Mouse (Mus musculus): ENCODE measurements around the gene Ceacam10. TPM values are rescaled to one million over a fixed set of nuclear protein-coding genes. Genes with fewer than 3 reads are reported as not detected.
"Not testable (repeated sequence)": the region's sequence is repeated elsewhere in the genome, so short reads cannot be mapped to it uniquely, and the experiment has no call there.

Ceacam10 gene
- polyA plus RNA-seq (2015; fragmentation: Nextera tagmentation; extraction: Ambion mirVana), result 0.48 and 0.62 TPM in 2 replicates

DNA sequence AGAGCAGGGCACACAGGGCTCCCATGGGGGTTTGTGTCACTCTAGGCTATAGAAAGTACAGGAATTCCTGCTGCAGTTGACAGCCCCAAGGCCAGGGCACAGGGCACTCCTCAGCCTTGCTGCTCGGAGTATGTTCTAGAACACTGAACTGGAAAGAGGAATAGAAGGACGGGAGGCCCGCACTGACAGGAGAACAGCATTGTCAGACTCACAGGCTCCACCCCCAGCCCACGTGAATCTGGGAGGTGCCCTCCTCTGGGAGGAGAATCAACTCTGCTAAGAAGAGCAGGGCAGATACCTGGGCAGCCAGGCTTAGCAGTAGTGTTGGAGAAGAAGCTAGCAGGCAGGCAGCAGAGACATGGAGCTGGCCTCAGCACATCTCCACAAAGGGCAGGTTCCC, at the start of gene Ceacam10:
Ceacam10 (plus strand) TSS at position 289 of the 400 bp plus-strand sequence.
- ATAC-seq, result not testable (repeated sequence)

GRCm38 (mm10) chr7:24735970-24736670, 40.9 kb upstream of the Ceacam10 start:
- Histone ChIP-seq H3K4me3 (ENCODE audit: low read length) (no peak overlapping the region), H3K36me3 (ENCODE audit: control insufficient read depth, insufficient read depth, low read length) (no peaks in the 10 kb centered on the region), H3K27ac (ENCODE audit: low read length) (no peak overlapping the region), H3K4me2 (ENCODE audit: low read depth, low read length) (no peak overlapping the region), H3K27me3 (replicated peaks; ENCODE audit: control insufficient read depth, insufficient read depth, low read length) (no peaks in the 10 kb centered on the region), H3K9me3 (ENCODE audit: control insufficient read depth, low read length) (no peaks in the 10 kb centered on the region), H3K4me1 (ENCODE audit: control insufficient read depth, insufficient read depth, low read length) (no peaks in the 10 kb centered on the region), H3K9ac (ENCODE audit: low read depth, low read length) (no peak overlapping the region)
- peak; percentile 58; the same call in 1 of the 2 replicates for ATAC-seq
- 13% methylated on average over 17 of the region's 17 CpGs for WGBS

More for the DNA sequence above, at the start of gene Ceacam10:
- H3K4me3 ChIP-seq (ENCODE audit: low read length); H3K4me1 ChIP-seq (ENCODE audit: control insufficient read depth, insufficient read depth, low read length); H3K27ac ChIP-seq (ENCODE audit: low read length); H3K9me3 ChIP-seq (ENCODE audit: control insufficient read depth, low read length); H3K27me3 ChIP-seq (replicated peaks; ENCODE audit: control insufficient read depth, insufficient read depth, low read length); H3K9ac ChIP-seq (ENCODE audit: low read depth, low read length); H3K36me3 ChIP-seq (ENCODE audit: control insufficient read depth, insufficient read depth, low read length); H3K4me2 ChIP-seq (ENCODE audit: low read depth, low read length): not testable (repeated sequence)
- WGBS, result 32% methylated on average over 4 of the region's 4 CpGs

- no peak for ATAC-seq
- Histone ChIP-seq H3K9me3 (ENCODE audit: control insufficient read depth, low read length) (no peaks in the 10 kb centered on the region), H3K4me3 (ENCODE audit: low read length) (no peak overlapping the region), H3K4me2 (ENCODE audit: low read depth, low read length) (no peak overlapping the region), H3K36me3 (ENCODE audit: control insufficient read depth, insufficient read depth, low read length) (no peaks in the 10 kb centered on the region), H3K9ac (ENCODE audit: low read depth, low read length) (no peak overlapping the region), H3K27me3 (replicated peaks; ENCODE audit: control insufficient read depth, insufficient read depth, low read length) (no peaks in the 10 kb centered on the region), H3K4me1 (ENCODE audit: control insufficient read depth, insufficient read depth, low read length) (no peaks in the 10 kb centered on the region), H3K27ac (ENCODE audit: low read length) (no peak overlapping the region)
- WGBS, result 39% methylated on average over 4 of the region's 4 CpGs
These were observed 26.3 kb upstream of the Ceacam10 start for GRCm38 (mm10) chr7:24750695-24751094.

- no peak overlapping the region for H3K4me3 ChIP-seq (ENCODE audit: low read length)
- no peaks in the 10 kb centered on the region for H3K9me3 ChIP-seq (ENCODE audit: control insufficient read depth, low read length)
- no peak overlapping the region for H3K4me2 ChIP-seq (ENCODE audit: low read depth, low read length)
- no peaks in the 10 kb centered on the region for H3K36me3 ChIP-seq (ENCODE audit: control insufficient read depth, insufficient read depth, low read length)
- no peak for ATAC-seq
- WGBS, result 85% methylated on average over 2 of the region's 2 CpGs
- H3K4me1 ChIP-seq (ENCODE audit: control insufficient read depth, insufficient read depth, low read length), result no peaks in the 10 kb centered on the region
- no peak overlapping the region for H3K27ac ChIP-seq (ENCODE audit: low read length)
- no peaks in the 10 kb centered on the region for H3K27me3 ChIP-seq (replicated peaks; ENCODE audit: control insufficient read depth, insufficient read depth, low read length)
- H3K9ac ChIP-seq (ENCODE audit: low read depth, low read length), result no peak overlapping the region
These were observed 25.4 kb upstream of the Ceacam10 start for GRCm38 (mm10) chr7:24751610-24752009.

- WGBS, result 73% methylated on average over 5 of the region's 5 CpGs
- Histone ChIP-seq H3K27ac (ENCODE audit: low read length) (no peak overlapping the region), H3K36me3 (ENCODE audit: control insufficient read depth, insufficient read depth, low read length) (no peaks in the 10 kb centered on the region), H3K4me2 (ENCODE audit: low read depth, low read length) (no peak overlapping the region), H3K27me3 (replicated peaks; ENCODE audit: control insufficient read depth, insufficient read depth, low read length) (no peaks in the 10 kb centered on the region), H3K9me3 (ENCODE audit: control insufficient read depth, low read length) (no peaks in the 10 kb centered on the region), H3K9ac (ENCODE audit: low read depth, low read length) (no peak overlapping the region), H3K4me3 (ENCODE audit: low read length) (no peak overlapping the region), H3K4me1 (ENCODE audit: control insufficient read depth, insufficient read depth, low read length) (no peaks in the 10 kb centered on the region)
- ATAC-seq, result no peak
These were observed 23.5 kb upstream of the Ceacam10 start for GRCm38 (mm10) chr7:24753476-24753875.

GRCm38 (mm10) chr7:24758520-24758919, 18.5 kb upstream of the Ceacam10 start:
- no peak for ATAC-seq
- Histone ChIP-seq H3K9ac (ENCODE audit: low read depth, low read length) (no peak overlapping the region), H3K4me2 (ENCODE audit: low read depth, low read length) (no peak overlapping the region), H3K9me3 (ENCODE audit: control insufficient read depth, low read length) (no peaks in the 10 kb centered on the region), H3K27ac (ENCODE audit: low read length) (no peak overlapping the region), H3K4me1 (ENCODE audit: control insufficient read depth, insufficient read depth, low read length) (no peaks in the 10 kb centered on the region), H3K4me3 (ENCODE audit: low read length) (no peak overlapping the region), H3K27me3 (replicated peaks; ENCODE audit: control insufficient read depth, insufficient read depth, low read length) (no peaks in the 10 kb centered on the region), H3K36me3 (ENCODE audit: control insufficient read depth, insufficient read depth, low read length) (no peaks in the 10 kb centered on the region)
- WGBS, result 77% methylated on average over 1 of the region's 1 CpGs

DNA sequence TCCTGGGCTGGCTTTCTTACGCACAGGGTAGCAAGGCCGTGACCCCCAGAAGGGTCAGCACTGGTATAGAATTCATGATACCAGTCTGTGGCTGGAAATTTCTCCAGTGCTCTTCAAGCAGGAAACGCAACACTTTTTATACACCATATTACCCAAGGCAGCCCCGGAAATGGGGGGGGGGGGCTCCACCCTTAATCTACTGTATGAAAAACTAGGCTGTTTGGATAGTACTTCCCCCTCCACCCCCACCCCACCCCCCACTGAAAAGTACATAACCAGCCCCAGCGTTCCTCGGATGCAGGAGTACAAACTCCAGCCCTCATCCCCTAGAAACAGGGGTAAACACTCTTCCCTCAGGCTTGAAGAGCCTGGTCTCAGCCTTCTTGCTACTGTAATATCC, 16.8 kb upstream of the Ceacam10 start, which contains the start of gene Cd177:
Cd177 (minus strand) TSS at position 101 of the 400 bp plus-strand sequence.
- Histone ChIP-seq H3K9me3 (ENCODE audit: control insufficient read depth, low read length) (no peaks in the 10 kb centered on the region), H3K36me3 (ENCODE audit: control insufficient read depth, insufficient read depth, low read length) (no peaks in the 10 kb centered on the region)
- 75% methylated on average over 6 of the region's 6 CpGs for whole genome bisulfite sequencing

GRCm38 (mm10) chr7:24761161-24761560, 15.8 kb upstream of the Ceacam10 start:
- Histone ChIP-seq H3K27ac (ENCODE audit: low read length) (no peak overlapping the region), H3K9ac (ENCODE audit: low read depth, low read length) (no peak overlapping the region), H3K27me3 (replicated peaks; ENCODE audit: control insufficient read depth, insufficient read depth, low read length) (no peaks in the 10 kb centered on the region), H3K4me1 (ENCODE audit: control insufficient read depth, insufficient read depth, low read length) (no peaks in the 10 kb centered on the region), H3K9me3 (ENCODE audit: control insufficient read depth, low read length) (no peaks in the 10 kb centered on the region), H3K36me3 (ENCODE audit: control insufficient read depth, insufficient read depth, low read length) (no peaks in the 10 kb centered on the region), H3K4me2 (ENCODE audit: low read depth, low read length) (no peak overlapping the region), H3K4me3 (ENCODE audit: low read length) (no peak overlapping the region)
- 64% methylated on average over 6 of the region's 6 CpGs for WGBS
- no peak for ATAC-seq

More for the DNA sequence above, 16.8 kb upstream of the Ceacam10 start, which contains the start of gene Cd177:
- H3K4me1 ChIP-seq (ENCODE audit: control insufficient read depth, insufficient read depth, low read length), result no peaks in the 10 kb centered on the region
- no peak within 1 kb of the TSS for H3K4me3 ChIP-seq (ENCODE audit: low read length)
- no peaks in the 10 kb centered on the region for H3K27me3 ChIP-seq (replicated peaks; ENCODE audit: control insufficient read depth, insufficient read depth, low read length)
- H3K9ac ChIP-seq (ENCODE audit: low read depth, low read length), result no peak within 1 kb of the TSS
- no peak for ATAC-seq
- no peak within 1 kb of the TSS for H3K4me2 ChIP-seq (ENCODE audit: low read depth, low read length)
- H3K27ac ChIP-seq (ENCODE audit: low read length), result no peak within 1 kb of the TSS

DNA sequence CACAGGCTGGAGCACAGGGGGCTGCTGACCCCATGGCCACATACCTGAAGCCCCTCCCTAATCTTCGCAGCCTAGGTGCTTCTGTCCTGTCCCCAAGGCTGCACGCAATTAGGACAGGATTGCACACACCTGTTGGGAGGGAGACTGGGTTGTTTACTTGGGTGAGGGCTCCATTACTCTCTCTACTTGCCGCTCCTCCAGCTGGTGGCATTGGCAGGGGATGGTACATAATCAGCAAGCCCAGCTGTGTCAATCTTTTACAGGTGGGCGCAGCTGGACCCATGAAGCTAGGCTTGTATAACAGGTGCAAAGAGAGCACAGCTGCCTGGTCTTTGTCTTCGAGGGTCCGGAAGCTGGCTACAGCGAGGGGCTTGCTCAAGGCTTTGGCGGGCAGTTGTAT, 14.4 kb upstream of the Ceacam10 start:
- Histone ChIP-seq H3K27ac (ENCODE audit: low read length) (no peak overlapping the region), H3K4me3 (ENCODE audit: low read length) (no peak overlapping the region), H3K4me2 (ENCODE audit: low read depth, low read length) (no peak overlapping the region), H3K9ac (ENCODE audit: low read depth, low read length) (no peak overlapping the region), H3K9me3 (ENCODE audit: control insufficient read depth, low read length) (no peaks in the 10 kb centered on the region), H3K27me3 (replicated peaks; ENCODE audit: control insufficient read depth, insufficient read depth, low read length) (no peaks in the 10 kb centered on the region), H3K4me1 (ENCODE audit: control insufficient read depth, insufficient read depth, low read length) (no peaks in the 10 kb centered on the region), H3K36me3 (ENCODE audit: control insufficient read depth, insufficient read depth, low read length) (no peaks in the 10 kb centered on the region)
- ATAC-seq, result no peak
- WGBS, result 76% methylated on average over 8 of the region's 8 CpGs

DNA sequence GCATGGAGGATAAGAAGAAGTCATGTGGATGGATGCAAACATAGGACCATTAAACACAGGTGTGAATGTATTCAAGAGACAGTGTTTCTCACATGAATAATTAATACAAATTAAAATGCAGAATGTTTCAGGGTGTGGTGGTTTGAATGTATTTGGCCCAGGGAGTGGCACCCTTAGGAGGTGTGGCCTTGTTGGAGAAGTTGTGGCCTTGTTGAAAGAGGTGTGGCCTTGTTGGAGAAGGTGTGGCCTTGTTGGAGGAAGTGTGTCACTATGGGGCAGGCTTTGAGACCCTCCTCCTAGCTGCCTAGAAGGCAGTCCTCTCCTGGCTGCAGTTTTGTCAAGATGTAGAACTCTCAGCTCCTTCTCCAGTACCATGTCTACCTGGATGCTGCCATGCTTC, 5.6 kb upstream of the Ceacam10 start:
- Histone ChIP-seq H3K4me3 (ENCODE audit: low read length) (no peak overlapping the region), H3K9me3 (ENCODE audit: control insufficient read depth, low read length) (no peaks in the 10 kb centered on the region), H3K9ac (ENCODE audit: low read depth, low read length) (no peak overlapping the region), H3K36me3 (ENCODE audit: control insufficient read depth, insufficient read depth, low read length) (no peaks in the 10 kb centered on the region), H3K27me3 (replicated peaks; ENCODE audit: control insufficient read depth, insufficient read depth, low read length) (no peaks in the 10 kb centered on the region), H3K27ac (ENCODE audit: low read length) (no peak overlapping the region), H3K4me1 (ENCODE audit: control insufficient read depth, insufficient read depth, low read length) (no peaks in the 10 kb centered on the region), H3K4me2 (ENCODE audit: low read depth, low read length) (no peak overlapping the region)
- no peak for ATAC-seq
